Mouse (Mus musculus) liver, adult (tissue): Measurements from ENCODE around the gene Dnal4.

Source experiments
- GATA4 ChIP-seq: IDR thresholded peaks from 2 replicates; pipeline ENCODE4 v1.6.1; 2014; ENCODE audit warnings: mild to moderate bottlenecking, low read length; ENCODE audit not compliant: insufficient replicate concordance

Dnal4 gene

DNA sequence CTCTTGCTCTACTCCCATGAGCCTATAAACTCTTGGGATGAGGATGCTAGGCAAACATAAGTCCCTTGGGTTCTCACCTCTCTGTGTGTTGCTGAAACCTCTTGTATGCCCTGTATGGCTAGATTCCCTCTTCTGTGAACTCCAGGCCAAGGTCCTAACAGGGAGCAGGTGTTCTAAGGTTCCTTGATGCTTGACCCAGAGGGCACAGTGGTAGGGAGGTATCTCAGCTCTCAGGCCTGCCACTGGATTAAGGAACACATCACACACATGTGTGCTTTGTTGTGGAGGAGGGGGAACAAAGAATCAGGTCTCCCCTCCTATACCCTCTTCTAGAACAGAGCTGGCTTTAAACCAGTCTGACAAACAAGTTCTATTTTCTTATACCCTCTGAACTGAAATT, at the start of gene Dnal4:
TSS of gene Dnal4 (minus strand) at position 101 of the 400 bp plus-strand sequence.
- TF ChIP-seq GATA4, result no peak

DNA sequence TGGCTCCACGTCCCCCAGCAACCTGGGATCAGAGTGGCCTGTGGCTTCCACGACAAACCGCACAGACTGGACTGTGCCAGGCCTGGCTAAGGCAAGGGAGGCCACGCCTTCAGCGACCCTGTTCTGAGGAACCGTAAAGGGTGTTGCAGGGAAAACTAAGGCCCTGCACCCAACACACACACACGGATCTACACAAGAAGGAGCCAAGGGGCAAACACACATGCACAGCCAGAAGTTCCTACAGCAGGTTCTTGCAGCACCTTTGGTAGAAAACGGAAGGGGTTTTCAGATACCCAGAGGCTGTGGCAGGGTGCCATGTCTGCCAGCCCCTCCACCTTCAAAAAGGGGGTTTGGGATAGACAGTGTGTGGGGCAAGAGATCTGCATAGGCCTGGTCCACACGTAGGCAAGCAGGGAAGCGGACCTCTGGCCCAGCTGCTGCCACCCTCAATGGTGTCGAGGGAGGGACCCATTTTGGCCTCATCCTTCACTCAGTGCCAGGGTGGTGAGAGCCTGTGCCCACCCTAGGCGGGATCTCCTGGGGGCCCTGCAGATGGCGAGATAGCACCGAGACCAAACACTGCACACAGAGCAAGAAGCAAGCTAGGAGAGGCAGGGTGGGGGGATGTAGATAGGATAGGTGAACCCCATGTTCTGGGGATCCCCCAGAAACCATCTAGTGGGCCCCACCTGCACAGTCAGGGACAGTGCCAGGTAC, 49.6 kb upstream of the Dnal4 start:
- TF ChIP-seq GATA4, result no peak

DNA sequence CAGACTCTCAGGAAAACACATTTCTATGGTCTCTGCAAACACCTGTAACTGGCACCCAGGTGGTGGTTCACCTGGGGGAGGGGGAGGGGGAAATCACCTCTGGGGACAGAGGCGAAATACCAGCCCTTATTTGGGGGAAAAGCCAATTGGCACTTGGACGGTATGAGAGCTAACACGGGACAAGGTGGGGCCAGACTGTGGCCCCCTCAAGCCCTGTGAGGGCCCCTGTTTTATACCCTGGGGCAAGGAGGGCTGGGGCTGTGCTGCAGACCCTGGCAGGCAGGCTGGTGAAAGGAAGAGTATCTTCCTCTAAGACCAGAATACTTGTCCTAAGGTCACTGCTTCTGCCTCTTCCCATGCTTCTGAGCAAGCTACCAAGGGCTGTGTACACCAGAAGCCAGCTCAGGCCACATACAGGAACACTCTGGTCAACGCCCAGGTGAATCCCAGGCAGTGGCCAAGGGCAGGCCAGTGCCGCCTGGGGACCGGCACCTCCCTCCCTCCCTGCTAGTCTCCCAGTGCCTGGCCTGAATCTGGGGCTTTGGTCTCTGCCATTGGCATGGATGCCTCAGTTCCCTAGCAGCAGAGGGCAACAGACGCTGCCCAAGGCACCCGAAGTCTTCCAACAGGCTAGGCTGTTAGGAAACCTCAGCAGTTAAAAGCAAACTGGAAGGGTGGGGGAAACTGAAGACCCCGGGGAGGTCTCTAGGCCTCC, 48.7 kb upstream of the Dnal4 start:
- TF ChIP-seq GATA4, result no peak

DNA sequence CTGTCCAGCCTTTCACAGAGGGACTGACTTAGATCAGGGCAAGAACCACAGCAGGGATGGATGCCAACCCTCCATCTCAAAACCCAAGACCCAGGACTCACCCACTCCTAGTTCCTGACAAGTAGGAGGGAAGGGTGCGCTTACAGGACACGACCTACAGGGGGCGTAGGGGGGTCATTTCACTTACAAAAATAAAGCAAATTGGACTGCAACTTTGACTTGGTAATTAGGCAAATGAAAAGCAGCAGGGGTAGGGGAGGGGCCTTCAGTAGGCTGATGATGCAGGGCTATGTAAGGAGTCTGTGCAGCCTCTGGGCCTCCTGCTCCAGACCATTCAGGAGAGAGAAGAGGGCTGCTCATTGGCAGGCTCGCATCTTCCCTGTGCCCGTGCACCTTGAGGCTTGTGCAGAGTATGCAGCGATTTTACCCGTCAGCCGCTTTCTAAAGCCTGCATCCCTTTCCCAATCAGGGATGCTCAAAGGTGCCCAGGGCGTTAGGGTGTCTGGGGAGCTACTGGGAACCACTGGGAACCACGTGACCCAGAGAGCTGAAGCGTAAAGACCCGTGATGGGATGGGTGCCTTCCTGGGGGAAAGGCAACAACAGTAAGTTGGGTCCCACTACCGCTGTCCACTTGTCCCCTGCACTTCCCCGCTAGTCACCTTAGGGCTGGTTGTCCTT, 47.6 kb upstream of the Dnal4 start:
- TF ChIP-seq GATA4, result no peak

DNA sequence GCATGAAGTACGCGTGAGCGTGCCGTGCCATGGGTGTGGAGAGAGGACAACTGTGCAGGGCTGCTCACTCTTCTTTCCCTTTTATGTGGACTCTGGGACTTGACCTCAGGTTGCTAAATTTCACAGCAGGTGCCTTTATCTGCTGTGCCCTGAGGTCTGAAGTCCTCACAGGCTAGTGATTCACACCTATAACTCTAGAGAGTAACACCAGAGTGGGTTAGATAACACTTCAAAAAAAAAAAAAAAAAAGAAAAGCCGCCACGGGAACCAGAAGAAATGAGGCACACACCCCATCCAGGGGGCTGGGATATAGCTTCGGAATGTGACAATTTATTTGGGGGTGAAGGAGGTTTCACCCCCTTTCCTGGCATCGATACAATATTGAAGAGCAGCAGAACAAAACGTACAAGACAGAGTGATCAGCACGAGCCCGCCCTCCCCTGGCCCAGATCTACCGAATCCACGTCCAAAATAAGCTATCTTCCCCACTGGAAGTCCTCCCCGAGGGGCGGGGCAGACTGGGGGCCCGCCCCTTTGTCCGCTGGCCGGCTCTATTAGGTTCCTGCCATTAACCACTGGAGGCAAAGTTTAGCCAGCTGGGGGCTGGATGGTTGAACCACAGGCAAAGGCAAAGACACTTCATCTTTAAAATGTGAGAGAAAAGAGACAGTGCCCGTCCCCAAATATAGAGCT, 46.1 kb upstream of the Dnal4 start:
- TF ChIP-seq GATA4, result no peak

DNA sequence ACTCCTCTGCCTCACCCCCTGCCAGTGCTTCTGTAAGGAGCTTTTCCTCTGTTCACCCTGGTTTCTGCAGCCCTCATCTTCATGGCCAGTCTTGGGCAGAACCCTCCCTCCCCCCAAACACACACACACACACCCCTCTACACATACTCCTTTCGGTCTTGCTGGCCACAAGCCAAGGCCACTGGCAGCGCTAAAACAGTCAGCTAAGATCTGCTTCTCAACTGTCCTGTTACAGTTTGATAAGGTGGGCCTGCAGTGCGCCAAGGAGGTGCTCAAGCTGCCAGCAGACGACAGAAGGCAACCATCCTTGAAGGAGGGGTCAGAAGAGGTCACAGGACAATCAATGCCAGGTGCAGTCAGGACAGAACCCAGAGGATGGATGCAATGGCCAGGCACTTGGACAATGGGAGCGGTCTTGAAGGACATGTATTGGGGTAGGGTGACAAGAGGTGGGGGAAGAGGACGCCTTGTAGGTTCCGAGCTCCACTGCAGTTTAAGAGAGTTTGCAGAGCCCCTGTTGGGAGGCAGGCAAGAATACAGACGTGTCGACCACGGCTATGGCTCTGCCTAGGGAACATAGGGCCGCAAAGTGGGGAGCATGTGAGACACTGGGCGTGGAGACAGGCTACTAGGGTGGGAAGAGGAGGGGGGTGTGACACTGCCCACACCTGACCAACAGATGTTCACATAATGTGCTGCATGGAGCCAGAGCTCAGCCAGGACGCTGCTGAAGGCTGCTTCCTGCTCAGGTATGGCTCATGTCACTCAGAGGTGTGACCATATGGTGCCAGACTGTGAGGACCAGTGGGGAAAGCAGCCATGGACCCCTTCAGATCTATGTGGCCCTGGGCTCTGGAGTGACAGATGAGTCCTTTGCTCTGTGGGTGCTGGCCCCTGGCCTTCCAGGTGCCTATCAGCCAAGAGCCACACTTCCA, 44.9 kb upstream of the Dnal4 start:
- TF ChIP-seq GATA4, result no peak

DNA sequence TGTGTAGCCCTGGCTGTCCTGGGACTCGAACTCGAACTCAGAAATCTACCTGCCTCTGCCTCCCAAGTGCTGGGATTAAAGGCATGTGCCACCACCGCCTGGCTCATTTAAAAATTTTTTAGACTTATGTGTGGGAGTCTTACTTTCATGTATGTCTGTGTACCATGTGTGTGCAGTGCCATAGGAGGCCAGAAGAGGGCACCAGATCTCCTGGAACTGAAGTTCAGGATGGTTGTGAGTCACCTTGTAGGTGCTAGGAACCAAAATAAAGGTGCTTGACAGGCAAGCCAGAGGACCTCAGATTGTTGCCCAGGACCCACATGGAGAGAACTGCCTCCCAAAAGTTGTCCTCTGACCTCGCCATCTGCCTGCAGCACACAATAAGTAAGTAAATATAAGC, 40.7 kb upstream of the Dnal4 start:
- TF ChIP-seq GATA4, result no peak

DNA sequence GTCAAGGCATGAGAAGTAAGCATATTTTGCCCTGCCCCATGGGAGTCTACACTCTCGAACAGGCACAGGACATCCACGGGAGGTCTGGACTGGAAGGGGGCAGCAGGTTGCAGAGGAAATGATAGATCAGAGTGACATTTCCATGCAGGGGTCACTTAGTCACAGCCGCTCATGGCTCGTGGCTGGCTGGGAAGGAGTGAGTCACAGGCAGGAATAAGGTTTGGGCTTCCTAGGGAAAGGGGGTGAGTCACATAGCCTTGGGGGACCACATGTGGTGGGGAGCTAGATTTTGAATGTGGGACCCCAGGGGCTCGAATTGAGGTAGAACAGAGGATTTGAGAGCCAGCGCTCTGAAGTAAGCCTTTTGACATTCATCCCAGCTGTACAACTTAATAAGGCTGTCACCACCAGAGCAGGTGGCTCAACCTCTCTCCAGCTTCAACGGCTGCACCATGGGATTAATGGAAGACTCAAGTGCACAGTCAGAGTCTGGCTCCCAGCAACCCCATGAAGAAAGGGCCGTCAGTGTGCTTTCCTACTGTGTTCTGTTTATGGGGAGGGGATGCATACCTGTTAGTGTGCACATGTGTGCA, 36.1 kb upstream of the Dnal4 start:
- TF ChIP-seq GATA4, result no peak

DNA sequence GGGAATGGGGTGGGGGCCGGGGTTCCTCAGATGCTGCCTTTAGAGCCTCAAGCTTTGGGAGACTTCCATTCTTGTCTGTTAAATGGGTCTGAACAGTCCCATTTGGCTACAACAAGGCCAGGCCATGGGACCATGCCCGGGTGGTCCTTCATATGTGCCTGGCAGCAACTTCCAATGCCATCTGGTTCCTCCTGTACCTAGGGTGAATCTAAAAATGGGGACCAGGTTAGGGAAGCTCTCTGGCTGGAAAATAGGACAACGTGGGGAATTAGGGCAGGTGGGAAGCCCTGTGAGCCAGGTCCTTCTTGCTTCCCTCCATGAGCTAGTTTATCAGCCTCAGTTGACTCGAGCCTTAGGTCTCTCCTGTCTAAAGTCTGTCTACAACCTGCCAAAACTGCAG, 33.3 kb upstream of the Dnal4 start:
- no peak for TF ChIP-seq GATA4

DNA sequence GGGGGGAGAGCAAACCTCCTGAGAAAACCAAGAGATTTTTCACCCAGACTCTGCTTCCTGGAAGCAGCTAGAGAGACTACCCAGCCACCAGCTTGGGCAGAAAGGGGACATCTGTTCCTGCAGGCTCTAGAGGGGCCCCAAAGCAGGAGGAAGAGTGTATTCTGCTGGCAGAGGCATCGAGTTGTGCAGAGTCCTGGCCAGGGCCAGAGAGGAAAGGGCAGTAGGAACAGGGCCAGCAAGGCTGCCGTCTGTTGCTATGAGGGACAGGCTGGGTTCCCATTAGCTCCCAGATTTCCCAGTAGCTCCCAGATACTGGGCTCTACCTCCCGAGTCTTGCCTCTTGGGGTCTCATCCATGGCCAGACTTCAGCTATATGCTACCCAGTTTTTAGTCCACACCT, 32.4 kb upstream of the Dnal4 start:
- no peak for TF ChIP-seq GATA4

DNA sequence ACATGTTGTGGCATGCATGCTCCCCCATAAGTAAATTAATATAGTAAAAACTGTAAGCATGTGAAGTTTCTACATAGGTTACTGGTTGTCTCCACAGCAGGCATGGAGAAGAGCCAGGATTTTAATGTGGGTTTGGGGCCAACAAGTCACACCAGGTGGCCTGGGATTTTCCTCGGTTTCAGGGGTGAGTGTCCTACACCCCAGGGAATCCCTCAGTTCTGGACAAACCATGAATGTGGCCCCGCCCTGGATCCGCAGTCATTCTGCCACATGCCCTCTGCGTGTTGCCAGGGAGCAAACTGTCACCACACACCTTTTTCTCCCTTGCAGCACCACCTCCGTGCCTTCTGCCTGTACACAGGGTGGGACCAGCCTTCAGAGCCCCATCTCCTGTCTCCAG, 31.0 kb upstream of the Dnal4 start:
- TF ChIP-seq GATA4, result no peak

DNA sequence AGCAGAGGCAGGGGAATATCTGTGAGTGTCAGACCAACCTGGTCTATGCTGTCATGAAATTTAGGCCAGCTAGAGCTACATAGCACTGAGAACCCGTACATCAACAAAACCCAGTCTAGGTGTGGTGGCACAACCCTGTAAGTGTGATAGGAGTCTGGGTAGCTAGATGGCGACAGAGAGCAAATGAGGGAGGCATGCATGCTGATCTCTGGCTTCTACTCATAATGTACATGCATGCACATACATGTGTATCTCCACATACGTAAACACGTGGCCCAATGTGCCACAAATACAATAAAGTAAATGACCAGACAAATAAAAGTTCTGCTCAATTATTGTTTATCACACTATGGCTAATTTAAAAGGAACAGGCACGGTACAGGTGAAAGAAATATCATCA, 30.5 kb upstream of the Dnal4 start:
- TF ChIP-seq GATA4, result no peak

DNA sequence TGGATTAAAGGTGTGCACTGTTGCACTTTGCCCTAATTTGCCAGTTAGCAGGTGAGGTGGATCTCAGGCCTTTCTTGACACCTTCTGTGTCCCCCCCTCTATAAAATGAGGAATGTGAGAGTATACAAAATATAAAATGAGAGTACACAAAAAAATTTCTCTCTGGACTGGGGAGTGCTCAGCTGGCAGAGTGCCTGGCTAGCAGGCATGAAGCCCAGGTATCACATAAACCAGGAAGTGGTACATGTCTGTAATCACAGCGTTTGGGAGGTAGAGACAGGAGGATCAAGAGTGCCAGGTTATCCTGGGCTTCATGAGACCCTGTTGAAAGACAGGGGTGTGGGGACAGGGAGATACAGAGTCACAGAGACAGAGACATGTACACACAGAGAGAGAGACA, 29.4 kb upstream of the Dnal4 start:
- TF ChIP-seq GATA4, result no peak

DNA sequence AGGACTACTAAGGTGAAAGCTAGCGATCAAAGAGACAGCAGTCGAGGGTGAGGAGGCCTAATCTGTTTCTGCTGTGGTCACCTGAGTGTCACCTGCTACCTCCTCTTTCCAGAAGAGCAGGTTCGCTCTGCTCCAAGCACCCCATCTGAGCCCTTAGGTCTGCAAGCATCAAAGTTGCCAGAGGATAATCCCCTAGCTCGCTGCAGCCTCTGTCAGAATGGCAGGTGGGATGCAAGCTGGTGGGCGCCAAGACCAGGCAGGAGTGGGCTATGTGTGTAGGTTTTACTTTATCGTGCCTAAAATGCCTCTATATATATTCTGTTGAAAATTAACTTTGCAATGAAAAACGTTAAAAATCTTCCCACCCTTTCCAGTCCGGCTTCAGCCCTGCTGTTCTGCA, 27.6 kb upstream of the Dnal4 start:
- no peak for TF ChIP-seq GATA4
